Mouse (Mus musculus) heart, embryonic 10.5 days (tissue): ENCODE data around the gene Mical3. TPM values are rescaled to one million over a fixed set of nuclear protein-coding genes. Genes with fewer than 3 reads are reported as not detected.

Source experiments
- DNase-seq: peaks from one replicate; pipeline ENCODE4 v3.0.0-alpha.2; 2017; ENCODE audit warnings: low spot score
- H3K27ac ChIP-seq: fragments of 300-500 bp; sonication (generic); 2 replicates; pipeline ENCODE4 v1.5.1; 2016; ENCODE audit warnings: mild to moderate bottlenecking
- H3K27me3 ChIP-seq: fragments of 300-500 bp; sonication (generic); 2 replicates; pipeline ENCODE4 v1.6.1; 2016; ENCODE audit warnings: mild to moderate bottlenecking; ENCODE audit not compliant: poor library complexity, insufficient read depth, severe bottlenecking
- H3K36me3 ChIP-seq: fragments of 300-500 bp; sonication (generic); 2 replicates; pipeline ENCODE4 v1.6.1; 2016; ENCODE audit warnings: mild to moderate bottlenecking, moderate library complexity
- H3K4me1 ChIP-seq: fragments of 300-500 bp; sonication (generic); 2 replicates; pipeline ENCODE4 v1.6.1; 2016; ENCODE audit warnings: mild to moderate bottlenecking
- H3K4me3 ChIP-seq: fragments of 300-500 bp; sonication (generic); 2 replicates; pipeline ENCODE4 v1.5.1; 2016; ENCODE audit warnings: mild to moderate bottlenecking, moderate library complexity
- H3K9me3 ChIP-seq: fragments of 300-500 bp; sonication (generic); 2 replicates; pipeline ENCODE4 v1.6.1; 2016; ENCODE audit warnings: mild to moderate bottlenecking, moderate library complexity
- WGBS: fragments of 180-500 bp; shearing (Covaris S2); methylation state at CpG from one replicate; pipeline ENCODE4 v1.1.7; 2016; 5-methylcytosine and 5-hydroxymethylcytosine counted together
- polyA plus RNA-seq: library from polyadenylated mRNA; unstranded; fragments of >200 nt; fragmentation: Nextera tagmentation; extraction: Ambion mirVana; gene quantifications from 2 replicates; pipeline ENCODE4 v1.2.1, GENCODE M21; 2016

The Mical3 gene
- polyA plus RNA-seq, 1 experiment from 2014 or later: 25.8 TPM

DNA sequence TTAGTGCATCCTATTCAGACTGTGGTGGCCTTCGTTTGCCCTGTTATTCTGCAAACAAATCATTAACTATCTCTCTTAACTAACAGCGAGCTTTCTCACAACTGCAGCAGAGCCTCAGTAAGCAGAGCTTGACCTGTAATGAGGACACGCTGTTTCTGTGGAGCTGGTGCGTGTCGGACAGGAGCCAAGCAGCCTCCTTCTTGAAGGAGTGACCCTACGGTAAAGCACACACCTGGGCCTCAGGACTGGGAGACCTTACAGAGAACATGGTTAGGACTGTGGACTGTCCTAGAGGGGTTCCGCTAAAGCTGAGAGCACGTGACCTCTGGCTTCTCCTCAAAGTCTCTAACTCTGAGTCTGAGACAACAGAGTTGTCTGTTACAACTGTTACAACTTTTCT is 82.1 kb downstream of the Mical3 start:
- peak overlapping the region; percentile 44; the same call in 1 of the 2 replicates for H3K27ac ChIP-seq
- H3K9me3 ChIP-seq: no peaks in the 10 kb centered on the region
- no peak for DNase-seq
- H3K36me3 ChIP-seq: no peaks in the 10 kb centered on the region
- H3K4me3 ChIP-seq: no peak overlapping the region
- H3K4me1 ChIP-seq: peaks cover 88% of the 10 kb centered on the region
- no peaks in the 10 kb centered on the region for H3K27me3 ChIP-seq
- 82% methylated on average over 8 of the region's 8 CpGs for WGBS

GRCm38 (mm10) chr6:121045345-121046080 is 85.3 kb downstream of the Mical3 start:
- Histone ChIP-seq H3K9me3 (no peaks in the 10 kb centered on the region), H3K4me3 (no peak overlapping the region), H3K27ac (peak overlapping the region; percentile 60; the same call in 1 of the 2 replicates), H3K36me3 (peaks cover 20% of the 10 kb centered on the region), H3K4me1 (peaks cover 73% of the 10 kb centered on the region), H3K27me3 (no peaks in the 10 kb centered on the region)
- 70% methylated on average over 20 of the region's 20 CpGs for WGBS
- no peak for DNase-seq

GRCm38 (mm10) chr6:121043434-121044189 is 87.2 kb downstream of the Mical3 start:
- Histone ChIP-seq H3K4me3 (no peak overlapping the region), H3K4me1 (peaks cover 56% of the 10 kb centered on the region), H3K27ac (peak overlapping the region; percentile 29; the same call in 1 of the 2 replicates), H3K9me3 (no peaks in the 10 kb centered on the region), H3K27me3 (no peaks in the 10 kb centered on the region), H3K36me3 (peaks cover 33% of the 10 kb centered on the region)
- 61% methylated on average over 14 of the region's 14 CpGs for WGBS
- no peak for DNase-seq

- H3K4me1 ChIP-seq: peaks cover 27% of the 10 kb centered on the region
- H3K36me3 ChIP-seq: peaks cover 69% of the 10 kb centered on the region
- H3K9me3 ChIP-seq: no peaks in the 10 kb centered on the region
- no peak overlapping the region for H3K4me3 ChIP-seq
- H3K27ac ChIP-seq: no peak overlapping the region
- no peak for DNase-seq
- no peaks in the 10 kb centered on the region for H3K27me3 ChIP-seq
- WGBS: 81% methylated on average over 3 of the region's 3 CpGs
Measured at GRCm38 (mm10) chr6:121039719-121040118, 91.1 kb downstream of the Mical3 start.

DNA sequence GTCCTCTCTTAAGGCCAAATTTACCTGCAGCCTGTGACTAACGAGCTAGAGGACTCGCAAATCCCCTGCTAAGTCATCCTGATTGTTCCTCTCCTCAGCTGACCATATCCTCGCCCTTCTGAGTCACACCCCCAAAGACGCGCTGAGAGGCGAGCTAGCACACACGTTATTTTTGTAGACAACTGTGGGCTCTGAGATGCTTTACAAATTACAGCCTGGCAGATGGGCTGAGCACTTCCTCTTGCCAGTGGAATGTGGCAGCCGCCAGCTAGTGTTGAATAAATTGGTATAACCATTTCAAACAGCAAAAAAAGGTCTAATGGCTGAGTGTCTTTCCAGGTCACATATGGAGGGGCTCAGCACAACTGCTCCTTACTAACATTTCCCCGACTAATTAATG is 91.5 kb downstream of the Mical3 start:
- Histone ChIP-seq H3K27ac (no peak overlapping the region), H3K4me3 (no peak overlapping the region), H3K4me1 (peaks cover 26% of the 10 kb centered on the region), H3K36me3 (peaks cover 74% of the 10 kb centered on the region), H3K27me3 (no peaks in the 10 kb centered on the region), H3K9me3 (no peaks in the 10 kb centered on the region)
- 77% methylated on average over 9 of the region's 9 CpGs for WGBS
- DNase-seq: no peak

- Histone ChIP-seq H3K4me1 (peaks cover 13% of the 10 kb centered on the region), H3K27me3 (no peaks in the 10 kb centered on the region), H3K36me3 (peaks cover 92% of the 10 kb centered on the region), H3K9me3 (no peaks in the 10 kb centered on the region), H3K4me3 (no peak overlapping the region), H3K27ac (no peak overlapping the region)
- no peak for DNase-seq
- WGBS: 54% methylated on average over 4 of the region's 4 CpGs
Measured at GRCm38 (mm10) chr6:121037086-121037485, 93.7 kb downstream of the Mical3 start.

DNA sequence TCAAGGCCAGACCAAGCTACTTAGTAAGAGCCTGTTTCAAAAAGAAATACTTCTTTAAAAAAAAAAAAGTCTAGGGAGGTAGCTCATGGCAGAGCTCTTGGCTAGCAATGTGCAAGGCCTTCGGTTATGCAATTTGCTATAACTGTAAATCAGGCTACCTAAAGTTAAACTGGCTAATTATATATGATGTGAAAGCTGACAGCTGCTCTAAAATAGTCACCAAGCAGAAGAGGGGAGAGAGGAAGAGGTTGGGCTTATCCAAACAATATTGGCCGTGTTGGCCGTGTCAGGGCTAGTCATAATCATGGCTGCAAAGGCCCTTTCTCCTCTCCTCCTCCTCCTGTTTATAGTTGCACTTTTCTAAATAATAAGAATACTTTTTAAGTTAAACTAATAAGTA is 94.9 kb downstream of the Mical3 start:
- H3K36me3 ChIP-seq: peaks cover 92% of the 10 kb centered on the region
- no peak for DNase-seq
- no peak overlapping the region for H3K27ac ChIP-seq

GRCm38 (mm10) chr6:121035268-121035667 is 95.5 kb downstream of the Mical3 start:
- Histone ChIP-seq H3K27ac (peak overlapping the region; percentile 70), H3K4me3 (no peak overlapping the region), H3K9me3 (no peaks in the 10 kb centered on the region), H3K4me1 (peaks cover 10% of the 10 kb centered on the region), H3K27me3 (no peaks in the 10 kb centered on the region), H3K36me3 (peaks cover 92% of the 10 kb centered on the region)
- no peak for DNase-seq
- 56% methylated on average over 12 of the region's 12 CpGs for WGBS

More for the DNA sequence above, 94.9 kb downstream of the Mical3 start:
- Histone ChIP-seq H3K4me1 (peaks cover 10% of the 10 kb centered on the region), H3K27me3 (no peaks in the 10 kb centered on the region), H3K9me3 (no peaks in the 10 kb centered on the region), H3K4me3 (no peak overlapping the region)
- WGBS: 67% methylated on average over 3 of the region's 3 CpGs

GRCm38 (mm10) chr6:121033250-121033649 is 97.5 kb downstream of the Mical3 start:
- WGBS: 94% methylated on average over 3 of the region's 3 CpGs
- H3K27me3 ChIP-seq: no peaks in the 10 kb centered on the region

DNA sequence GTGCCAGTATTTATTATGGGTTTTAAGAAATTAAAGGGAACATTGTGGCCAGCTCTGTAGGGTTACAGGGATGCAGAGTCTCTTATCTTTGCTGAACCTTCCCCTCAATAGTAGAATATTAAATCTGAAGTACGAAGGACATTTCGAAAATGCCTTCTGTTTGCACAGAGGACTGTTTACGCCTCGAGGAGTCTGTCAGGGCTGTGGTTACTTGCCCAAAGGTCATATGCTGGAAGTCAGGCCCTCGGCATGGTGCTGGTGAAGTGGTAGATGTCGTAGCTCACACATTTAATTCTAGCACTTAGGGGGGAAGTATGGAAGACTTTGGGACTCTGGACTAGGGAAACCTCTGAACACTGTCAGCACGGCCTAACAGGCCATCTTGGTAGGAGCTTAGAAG is 99.4 kb downstream of the Mical3 start:
- Histone ChIP-seq H3K4me1 (peaks cover 18% of the 10 kb centered on the region), H3K4me3 (no peak overlapping the region), H3K36me3 (peaks cover 91% of the 10 kb centered on the region), H3K9me3 (no peaks in the 10 kb centered on the region), H3K27ac (no peak overlapping the region), H3K27me3 (no peaks in the 10 kb centered on the region)
- WGBS: 87% methylated on average over 7 of the region's 7 CpGs
- no peak for DNase-seq

More at GRCm38 (mm10) chr6:121033250-121033649, 97.5 kb downstream of the Mical3 start:
- H3K36me3 ChIP-seq: peaks cover 97% of the 10 kb centered on the region
- H3K9me3 ChIP-seq: no peaks in the 10 kb centered on the region
- H3K27ac ChIP-seq: no peak overlapping the region
- no peak overlapping the region for H3K4me3 ChIP-seq
- peaks cover 10% of the 10 kb centered on the region for H3K4me1 ChIP-seq
- no peak for DNase-seq

DNA sequence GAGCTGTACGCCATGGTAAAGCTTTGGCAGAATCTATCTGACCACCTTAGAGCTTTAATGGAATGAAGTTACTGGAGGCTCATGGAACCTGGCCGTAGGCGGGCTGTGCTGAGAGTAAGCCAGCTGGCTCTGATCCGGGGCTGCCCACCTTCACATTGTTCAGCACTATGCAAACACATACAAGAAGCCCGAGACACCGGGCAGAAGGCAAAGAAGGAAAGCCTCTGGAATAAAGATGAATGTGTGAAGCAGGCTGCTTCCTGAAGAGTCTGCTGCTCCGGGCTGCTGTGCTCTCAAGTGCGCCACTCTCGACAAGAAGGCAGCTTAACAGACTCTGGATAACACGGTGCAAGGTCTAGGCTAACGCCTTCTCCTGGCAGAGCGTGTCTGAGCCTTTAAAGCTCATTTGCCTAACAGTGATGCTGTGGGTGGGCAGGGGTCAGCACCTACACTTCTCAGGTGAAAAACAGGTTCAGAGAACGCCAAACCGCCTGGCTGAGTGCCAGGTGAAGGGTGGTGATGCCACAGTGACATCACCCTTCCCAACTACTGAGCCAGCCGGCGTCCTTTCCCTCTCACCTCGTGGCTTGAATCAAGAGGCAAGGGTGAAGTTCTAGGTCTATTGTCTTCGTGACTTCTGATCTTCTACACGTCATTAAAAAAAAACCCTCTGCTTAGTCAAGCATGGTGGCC is 100.8 kb downstream of the Mical3 start:
- no peak overlapping the region for H3K27ac ChIP-seq
- no peak for DNase-seq
- no peaks in the 10 kb centered on the region for H3K9me3 ChIP-seq
- H3K27me3 ChIP-seq: no peaks in the 10 kb centered on the region
- peaks cover 17% of the 10 kb centered on the region; the same call in 1 of the 2 replicates for H3K4me1 ChIP-seq
- no peak overlapping the region for H3K4me3 ChIP-seq
- peaks cover 81% of the 10 kb centered on the region for H3K36me3 ChIP-seq
- 87% methylated on average over 19 of the region's 19 CpGs for WGBS

DNA sequence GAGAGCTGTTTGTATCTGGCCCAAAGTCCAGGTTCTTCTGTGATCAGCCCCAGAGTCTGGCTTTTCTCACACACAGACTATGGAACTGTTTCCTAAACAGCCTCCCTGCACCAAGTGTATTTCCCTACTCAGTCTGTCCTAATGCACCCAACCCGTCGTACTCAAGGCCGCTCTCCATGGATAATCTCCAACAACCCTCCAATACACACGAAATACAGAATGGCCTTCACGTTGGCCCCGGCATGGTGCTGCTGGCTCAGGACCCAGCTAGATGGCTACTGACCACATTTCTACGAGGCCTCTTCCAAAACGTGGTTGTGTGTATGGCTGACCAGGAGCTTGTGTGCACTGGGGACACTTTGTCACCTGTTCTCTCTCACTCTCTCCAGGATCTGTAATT is 102.3 kb downstream of the Mical3 start:
- H3K27me3 ChIP-seq: no peaks in the 10 kb centered on the region
- H3K4me1 ChIP-seq: peaks cover 22% of the 10 kb centered on the region; the same call in 1 of the 2 replicates
- no peak for DNase-seq
- no peaks in the 10 kb centered on the region for H3K9me3 ChIP-seq
- no peak overlapping the region for H3K27ac ChIP-seq
- H3K36me3 ChIP-seq: peaks cover 81% of the 10 kb centered on the region
- WGBS: 93% methylated on average over 8 of the region's 8 CpGs
- H3K4me3 ChIP-seq: no peak overlapping the region

DNA sequence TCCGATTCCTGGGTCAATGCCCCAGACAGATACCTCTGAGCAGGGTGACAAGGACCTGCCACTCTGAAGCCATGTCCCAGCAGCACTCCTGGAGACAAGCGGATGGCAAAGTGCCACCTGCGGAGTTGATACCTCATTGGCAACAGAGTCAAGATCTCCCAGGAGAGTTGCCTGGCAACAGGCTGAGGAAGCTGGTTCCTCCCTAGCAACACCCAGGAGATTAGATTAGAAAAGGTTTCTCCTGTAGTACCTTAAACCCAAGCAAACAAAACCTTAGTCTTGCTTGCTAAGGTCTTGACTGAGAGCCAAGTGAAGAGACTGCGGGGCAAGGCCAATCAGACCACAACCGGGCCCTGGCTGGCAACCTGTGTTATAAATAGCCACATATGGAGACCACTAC is 103.5 kb downstream of the Mical3 start:
- WGBS: 70% methylated on average over 5 of the region's 5 CpGs
- Histone ChIP-seq H3K9me3 (no peaks in the 10 kb centered on the region), H3K36me3 (peaks cover 81% of the 10 kb centered on the region), H3K27ac (no peak overlapping the region), H3K4me3 (no peak overlapping the region), H3K27me3 (no peaks in the 10 kb centered on the region), H3K4me1 (peaks cover 21% of the 10 kb centered on the region; the same call in 1 of the 2 replicates)
- DNase-seq: no peak
